Mouse (Mus musculus): Measurements from ENCODE around the gene Slc22a15. TPM values are rescaled to one million over a fixed set of nuclear protein-coding genes. Genes with fewer than 3 reads are reported as not detected.

Slc22a15 gene
- polyA plus RNA-seq, 1 experiment from 2014 or later: 10.4 TPM

DNA sequence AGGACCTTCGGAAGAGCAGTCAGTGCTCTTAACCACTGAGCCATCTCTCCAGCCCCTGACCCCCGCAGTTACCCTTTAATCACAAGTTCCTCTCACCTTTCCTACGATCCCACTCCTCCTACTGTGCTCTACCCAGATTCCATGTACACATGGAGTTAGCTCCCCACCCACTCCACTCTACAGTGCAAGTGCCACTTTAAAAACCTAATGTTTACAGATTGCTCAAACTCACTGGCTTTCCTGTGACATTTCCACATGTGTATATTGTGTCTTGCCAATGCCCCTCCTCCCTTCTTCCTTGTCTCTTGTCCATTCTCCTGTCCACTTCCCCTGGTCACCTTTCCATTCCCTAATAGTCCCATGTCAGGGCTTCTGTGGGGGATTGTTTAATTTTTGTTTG lies 15.6 kb upstream of the Slc22a15 start:
- 0 out of 2 replicates have a peak, but pooled peaks cover 2% of the 10 kb centered on the region for H3K27me3 ChIP-seq (replicated peaks)
- WGBS: 79% methylated on average over 3 of the region's 3 CpGs
- no peaks in the 10 kb centered on the region for H3K4me1 ChIP-seq
- H3K4me2 ChIP-seq (replicated peaks): no peak overlapping the region
- H3K36me3 ChIP-seq: no peaks in the 10 kb centered on the region
- no peaks in the 10 kb centered on the region for H3K9me3 ChIP-seq
- ATAC-seq (ENCODE audit: low FRiP score, low read depth): no peak
- no peak overlapping the region for H3K9ac ChIP-seq
- no peak overlapping the region for H3K27ac ChIP-seq
- H3K4me3 ChIP-seq: no peak overlapping the region

- no peak overlapping the region for H3K4me3 ChIP-seq
- H3K4me2 ChIP-seq (replicated peaks): no peak overlapping the region
- H3K36me3 ChIP-seq: no peaks in the 10 kb centered on the region
- H3K4me1 ChIP-seq: no peaks in the 10 kb centered on the region
- no peak overlapping the region for H3K9ac ChIP-seq
- 79% methylated on average over 7 of the region's 7 CpGs for WGBS
- no peak for ATAC-seq (ENCODE audit: low FRiP score, low read depth)
- H3K9me3 ChIP-seq: no peaks in the 10 kb centered on the region
- 0 out of 2 replicates have a peak, but pooled peaks cover 2% of the 10 kb centered on the region for H3K27me3 ChIP-seq (replicated peaks)
- H3K27ac ChIP-seq: no peak overlapping the region
Measured at GRCm38 (mm10) chr3:101939152-101939551, 14.9 kb upstream of the Slc22a15 start.

DNA sequence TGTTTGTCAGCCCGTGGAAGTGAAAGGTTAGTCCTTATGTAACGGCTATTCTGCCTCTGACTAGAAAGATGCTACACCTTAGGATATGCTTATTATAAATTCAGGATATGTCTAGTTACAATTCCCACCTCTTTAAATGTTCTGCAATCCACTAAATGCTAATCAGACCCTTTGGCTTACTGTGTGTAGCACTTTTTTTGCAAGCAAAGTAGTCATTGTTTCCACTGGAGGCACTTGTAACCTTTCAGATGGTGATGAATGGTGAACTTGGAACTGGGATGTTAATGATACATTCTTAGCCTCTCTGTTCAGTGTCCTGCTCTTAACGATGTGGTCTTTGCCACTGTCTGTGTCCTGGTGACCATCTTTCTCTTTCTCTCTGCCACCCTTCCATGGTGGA lies 12.1 kb upstream of the Slc22a15 start:
- ATAC-seq (ENCODE audit: low FRiP score, low read depth): no peak
- 58% methylated on average over 3 of the region's 3 CpGs for WGBS
- Histone ChIP-seq H3K36me3 (no peaks in the 10 kb centered on the region), H3K4me2 (replicated peaks) (no peak overlapping the region), H3K27me3 (replicated peaks) (0 out of 2 replicates have a peak, but pooled peaks cover 2% of the 10 kb centered on the region), H3K9me3 (no peaks in the 10 kb centered on the region), H3K4me3 (no peak overlapping the region), H3K27ac (no peak overlapping the region), H3K9ac (no peak overlapping the region), H3K4me1 (no peaks in the 10 kb centered on the region)

DNA sequence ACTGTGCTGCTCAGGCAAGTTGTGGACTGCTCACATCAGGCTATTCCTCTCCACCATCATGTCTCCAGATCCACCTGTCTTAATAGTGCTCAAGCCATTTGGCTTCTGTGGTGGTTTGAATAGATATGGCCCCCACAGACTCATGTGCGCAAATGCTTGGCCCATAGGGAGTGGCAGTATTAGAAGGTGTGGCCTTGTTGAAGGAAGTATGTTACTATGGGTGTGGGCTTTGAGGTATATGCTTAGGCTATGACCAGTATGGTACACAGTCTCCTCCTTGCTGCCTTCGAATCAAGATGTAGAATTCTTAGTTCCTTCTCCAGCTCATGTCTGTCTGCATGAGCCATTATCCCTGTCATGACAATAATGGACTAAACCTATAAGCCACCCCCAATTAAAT lies 9.6 kb upstream of the Slc22a15 start:
- Histone ChIP-seq H3K4me1 (peaks cover 10% of the 10 kb centered on the region; the same call in 1 of the 2 replicates), H3K36me3 (no peaks in the 10 kb centered on the region), H3K27me3 (replicated peaks) (no peaks in the 10 kb centered on the region), H3K9me3 (no peaks in the 10 kb centered on the region), H3K4me3 (no peak overlapping the region), H3K4me2 (replicated peaks) (no peak overlapping the region), H3K27ac (no peak overlapping the region), H3K9ac (no peak overlapping the region)
- no peak for ATAC-seq (ENCODE audit: low FRiP score, low read depth)
- 91% methylated on average over 2 of the region's 2 CpGs for WGBS

- 36% methylated on average over 4 of the region's 4 CpGs for WGBS
- ATAC-seq (ENCODE audit: low FRiP score, low read depth): peak; percentile 39; the same call in 1 of the 2 replicates
- H3K4me3 ChIP-seq: no peak overlapping the region
- H3K9me3 ChIP-seq: no peaks in the 10 kb centered on the region
- H3K4me1 ChIP-seq: peaks cover 21% of the 10 kb centered on the region
- no peaks in the 10 kb centered on the region for H3K36me3 ChIP-seq
- no peak overlapping the region for H3K27ac ChIP-seq
- no peaks in the 10 kb centered on the region for H3K27me3 ChIP-seq (replicated peaks)
- no peak overlapping the region for H3K4me2 ChIP-seq (replicated peaks)
- no peak overlapping the region for H3K9ac ChIP-seq
Measured at GRCm38 (mm10) chr3:101929105-101929876, 5.0 kb upstream of the Slc22a15 start.

DNA sequence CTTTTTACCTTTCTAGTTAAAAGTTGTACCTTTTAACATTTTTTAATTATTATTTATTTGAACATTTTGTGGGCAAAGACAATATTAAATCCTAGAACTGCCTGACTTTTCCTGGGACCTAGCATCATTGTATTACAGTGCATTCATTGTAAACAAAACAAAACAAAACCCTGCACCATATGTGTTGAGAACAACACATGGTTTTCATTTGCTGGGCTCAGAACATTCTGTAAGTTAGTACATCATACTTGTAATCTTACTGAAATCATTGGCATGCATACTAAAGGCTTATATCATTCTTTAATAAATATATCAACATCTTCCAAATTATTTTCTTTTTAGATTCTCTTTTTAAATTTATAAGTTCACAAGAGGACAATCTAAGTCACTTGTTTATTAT lies 2.4 kb upstream of the Slc22a15 start:
- H3K27ac ChIP-seq: no peak overlapping the region
- no peaks in the 10 kb centered on the region for H3K36me3 ChIP-seq
- no peak overlapping the region for H3K4me2 ChIP-seq (replicated peaks)
- no peaks in the 10 kb centered on the region for H3K9me3 ChIP-seq
- no peak overlapping the region for H3K4me3 ChIP-seq
- no peak for ATAC-seq (ENCODE audit: low FRiP score, low read depth)
- H3K4me1 ChIP-seq: peaks cover 35% of the 10 kb centered on the region
- H3K27me3 ChIP-seq (replicated peaks): no peaks in the 10 kb centered on the region
- no peak overlapping the region for H3K9ac ChIP-seq

DNA sequence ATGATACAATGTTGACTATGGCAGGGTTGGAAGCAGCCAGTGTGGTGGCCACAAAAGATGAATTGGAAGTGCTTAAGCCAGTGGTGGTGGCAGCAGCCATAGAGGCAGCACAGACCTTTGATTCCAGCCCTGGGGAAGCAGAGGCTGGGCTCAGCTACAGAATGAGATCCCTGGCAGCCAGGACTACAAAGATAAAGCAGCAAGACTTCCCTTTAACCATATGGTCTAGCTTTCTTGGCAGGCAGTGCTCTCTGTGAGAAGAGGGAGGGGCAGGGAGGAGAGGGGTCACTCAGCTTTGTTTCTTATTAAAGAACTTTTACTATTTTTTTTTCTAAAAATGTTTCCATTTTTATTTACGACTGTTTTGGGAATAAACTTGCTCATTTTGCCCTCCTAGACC lies 1.4 kb upstream of the Slc22a15 start:
- H3K9ac ChIP-seq: no peak overlapping the region
- 82% methylated on average over 1 of the region's 1 CpGs for WGBS
- H3K4me2 ChIP-seq (replicated peaks): peak overlapping the region; percentile 81

DNA sequence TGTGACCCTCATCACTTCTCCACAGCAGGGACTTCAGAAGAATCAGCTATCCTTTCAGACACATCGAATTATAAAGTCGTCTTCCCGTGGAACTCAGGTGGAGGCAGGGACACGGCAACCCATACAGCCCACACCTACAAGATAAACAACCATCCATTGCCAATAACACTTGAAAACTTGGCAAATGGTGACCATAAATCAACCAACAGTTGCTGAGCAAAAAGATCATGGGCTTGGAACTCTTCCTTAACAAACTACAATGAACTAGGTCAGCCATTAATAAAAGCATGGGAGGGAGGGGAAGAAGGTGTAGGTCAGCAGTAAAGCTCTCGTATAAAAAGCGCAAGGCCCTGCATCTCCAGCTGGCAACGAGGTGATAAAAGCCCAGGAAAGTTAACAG lies 1.9 kb downstream of the Slc22a15 start:
- no peak overlapping the region for H3K4me3 ChIP-seq
- no peak overlapping the region for H3K9ac ChIP-seq
- no peak overlapping the region for H3K27ac ChIP-seq
- ATAC-seq (ENCODE audit: low FRiP score, low read depth): no peak
- H3K4me2 ChIP-seq (replicated peaks): peak overlapping the region; percentile 81; the same call in 1 of the 2 replicates
- 76% methylated on average over 7 of the region's 7 CpGs for WGBS
- no peaks in the 10 kb centered on the region for H3K9me3 ChIP-seq
- H3K4me1 ChIP-seq: peaks cover 27% of the 10 kb centered on the region
- no peaks in the 10 kb centered on the region for H3K27me3 ChIP-seq (replicated peaks)
- H3K36me3 ChIP-seq: no peaks in the 10 kb centered on the region

More for the DNA sequence above, 1.4 kb upstream of the Slc22a15 start:
- H3K36me3 ChIP-seq: no peaks in the 10 kb centered on the region
- H3K27ac ChIP-seq: no peak overlapping the region
- H3K9me3 ChIP-seq: no peaks in the 10 kb centered on the region
- ATAC-seq (ENCODE audit: low FRiP score, low read depth): no peak
- no peaks in the 10 kb centered on the region for H3K27me3 ChIP-seq (replicated peaks)
- H3K4me1 ChIP-seq: peaks cover 35% of the 10 kb centered on the region
- no peak overlapping the region for H3K4me3 ChIP-seq

- no peak overlapping the region for H3K9ac ChIP-seq
- H3K27me3 ChIP-seq (replicated peaks): no peaks in the 10 kb centered on the region
- H3K4me2 ChIP-seq (replicated peaks): no peak overlapping the region
- no peak overlapping the region for H3K4me3 ChIP-seq
- no peak for ATAC-seq (ENCODE audit: low FRiP score, low read depth)
- peaks cover 10% of the 10 kb centered on the region; the same call in 1 of the 2 replicates for H3K36me3 ChIP-seq
- 89% methylated on average over 3 of the region's 3 CpGs for WGBS
- no peaks in the 10 kb centered on the region for H3K9me3 ChIP-seq
- peaks cover 16% of the 10 kb centered on the region for H3K4me1 ChIP-seq
- no peak overlapping the region for H3K27ac ChIP-seq
Measured at GRCm38 (mm10) chr3:101918526-101918925, 5.7 kb downstream of the Slc22a15 start.

- 47% methylated on average over 3 of the region's 3 CpGs for WGBS
- H3K4me3 ChIP-seq: no peak overlapping the region
- H3K36me3 ChIP-seq: peaks cover 10% of the 10 kb centered on the region; the same call in 1 of the 2 replicates
- no peak overlapping the region for H3K4me2 ChIP-seq (replicated peaks)
- H3K4me1 ChIP-seq: 0 out of 2 replicates have a peak, but pooled peaks cover 7% of the 10 kb centered on the region
- H3K27me3 ChIP-seq (replicated peaks): no peaks in the 10 kb centered on the region
- H3K27ac ChIP-seq: no peak overlapping the region
- H3K9me3 ChIP-seq: no peaks in the 10 kb centered on the region
- no peak overlapping the region for H3K9ac ChIP-seq
- no peak for ATAC-seq (ENCODE audit: low FRiP score, low read depth)
Measured at GRCm38 (mm10) chr3:101917665-101918064, 6.6 kb downstream of the Slc22a15 start.

DNA sequence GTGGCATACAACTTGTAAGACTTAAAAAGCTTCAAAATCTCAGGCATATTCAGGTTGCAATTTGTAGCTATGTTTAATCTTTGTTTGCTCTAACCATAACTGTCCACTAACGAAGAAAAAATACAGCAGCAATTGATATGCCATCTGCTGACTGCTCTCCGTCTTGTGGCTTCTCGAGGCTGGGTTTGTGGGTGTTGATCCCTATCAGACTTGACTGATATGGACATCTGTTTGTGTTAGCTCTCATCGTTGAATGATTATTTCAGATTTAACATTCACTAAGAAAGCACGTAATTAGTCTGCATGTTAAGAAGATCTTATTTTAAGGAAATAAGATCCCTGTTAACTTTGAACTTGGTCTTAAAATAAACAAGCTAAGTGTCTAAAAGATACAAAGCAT lies 7.7 kb downstream of the Slc22a15 start:
- ATAC-seq (ENCODE audit: low FRiP score, low read depth): no peak
- 68% methylated on average over 5 of the region's 5 CpGs for WGBS
- Histone ChIP-seq H3K27ac (no peak overlapping the region), H3K9ac (no peak overlapping the region), H3K9me3 (no peaks in the 10 kb centered on the region), H3K4me3 (no peak overlapping the region), H3K27me3 (replicated peaks) (no peaks in the 10 kb centered on the region), H3K4me1 (0 out of 2 replicates have a peak, but pooled peaks cover 2% of the 10 kb centered on the region), H3K4me2 (replicated peaks) (no peak overlapping the region), H3K36me3 (peaks cover 10% of the 10 kb centered on the region; the same call in 1 of the 2 replicates)

DNA sequence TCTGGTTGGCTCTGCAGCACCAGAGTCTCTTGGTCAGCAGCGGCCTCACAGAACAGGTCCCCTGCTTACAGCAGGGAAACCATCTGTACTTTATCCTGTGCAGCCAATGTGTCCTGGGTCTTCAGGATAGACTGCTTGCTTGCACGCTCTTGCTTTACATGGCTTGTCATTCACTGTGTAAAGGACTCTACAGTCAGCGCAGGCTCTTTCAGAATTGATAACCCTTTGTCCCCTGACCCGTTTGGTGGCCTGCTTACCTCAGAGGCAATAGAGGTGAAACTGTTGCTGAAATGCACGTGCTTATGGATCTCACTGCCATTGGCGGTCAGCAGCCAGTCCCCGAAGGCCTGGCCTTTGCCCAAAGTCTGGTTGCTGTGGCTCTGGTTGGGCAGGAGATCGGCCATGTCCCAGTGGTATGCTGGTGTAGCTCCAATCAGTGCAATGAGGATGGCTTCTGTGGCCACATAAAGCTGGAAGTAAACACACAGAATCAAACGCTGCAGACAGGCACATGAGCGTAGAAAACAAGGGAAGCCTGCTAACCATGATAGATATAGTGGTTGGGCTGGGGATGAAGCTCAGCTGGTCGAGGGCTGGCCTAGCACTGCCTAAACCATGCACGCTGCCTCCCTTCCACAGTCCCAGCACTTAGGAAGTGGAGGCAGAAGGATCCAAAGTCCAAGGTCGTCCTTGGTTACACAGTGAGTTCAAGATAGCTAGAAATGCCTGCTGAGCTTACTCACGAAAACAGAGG lies 9.0 kb downstream of the Slc22a15 start:
- 0 out of 2 replicates have a peak, but pooled peaks cover 2% of the 10 kb centered on the region for H3K4me1 ChIP-seq
- WGBS: 84% methylated on average over 14 of the region's 14 CpGs
- H3K4me3 ChIP-seq: no peak overlapping the region
- H3K4me2 ChIP-seq (replicated peaks): no peak overlapping the region
- H3K9ac ChIP-seq: no peak overlapping the region
- no peak overlapping the region for H3K27ac ChIP-seq
- H3K27me3 ChIP-seq (replicated peaks): no peaks in the 10 kb centered on the region
- H3K9me3 ChIP-seq: no peaks in the 10 kb centered on the region
- H3K36me3 ChIP-seq: peaks cover 10% of the 10 kb centered on the region; the same call in 1 of the 2 replicates
- no peak for ATAC-seq (ENCODE audit: low FRiP score, low read depth)

Measured in neural tube, embryonic 12.5 days (tissue).